ENCODE assay signal across 8 mouse cellular contexts in genomic region chr9:40799112-40799511, GRCm38 (mm10). TPM values are rescaled to one million over a fixed set of nuclear protein-coding genes. Genes with fewer than 3 reads are reported as not detected.
DNase-seq lines count a peak whose midpoint lies in the region; ATAC-seq and TF ChIP-seq lines count a peak whose summit lies in the region.

No protein-coding gene starts in this region.

- H3K4me1 ChIP-seq in E14TG2a.4 (replicated peaks; ENCODE audit: low read depth, low read length): peaks cover 36% of the 10 kb centered on the region
- peaks cover 35% of the 10 kb centered on the region for H3K4me1 ChIP-seq in heart, embryonic 15.5 days (replicated peaks)
- peaks cover 15% of the 10 kb centered on the region for H3K4me1 ChIP-seq in liver, embryonic 16.5 days (ENCODE audit: control insufficient read depth, low read depth, low read length)

- H3K4me2 ChIP-seq in heart, embryonic 15.5 days: peak overlapping the region; percentile 64; the same call in 1 of the 2 replicates
- H3K4me2 ChIP-seq in liver, embryonic 16.5 days (ENCODE audit: low read depth, low read length): peak overlapping the region; percentile 86

- peaks cover 12% of the 10 kb centered on the region; the same call in 1 of the 2 replicates for H3K9me3 ChIP-seq in E14TG2a.4 (ENCODE audit: low read length)
- no peaks in the 10 kb centered on the region for H3K9me3 ChIP-seq in heart, embryonic 15.5 days (replicated peaks)
- H3K9me3 ChIP-seq in liver, embryonic 16.5 days (replicated peaks; ENCODE audit: control insufficient read depth, low read length): no peaks in the 10 kb centered on the region

- no peak for TF ChIP-seq CTCF in E14TG2a.4 (conservative IDR thresholded peaks at IDR 0.05; ENCODE audit: low read length)

- no peaks in the 10 kb centered on the region for H3K27me3 ChIP-seq in E14TG2a.4 (ENCODE audit: insufficient read depth, low read length)
- no peaks in the 10 kb centered on the region for H3K27me3 ChIP-seq in heart, embryonic 15.5 days
- no peaks in the 10 kb centered on the region for H3K27me3 ChIP-seq in liver, embryonic 16.5 days (ENCODE audit: control insufficient read depth, insufficient read depth, low read depth, low read length)

- H3K9ac ChIP-seq in heart, embryonic 15.5 days: 0 out of 2 replicates have a peak overlapping the region, but pooled peaks have one; percentile 14
- peak overlapping the region; percentile 50 for H3K9ac ChIP-seq in liver, embryonic 16.5 days (ENCODE audit: low read depth, low read length)

- peak overlapping the region; percentile 90 for H3K4me3 ChIP-seq in E14TG2a.4 (replicated peaks; ENCODE audit: low read length)
- H3K4me3 ChIP-seq in heart, embryonic 15.5 days: no peak overlapping the region
- H3K4me3 ChIP-seq in liver, embryonic 16.5 days (ENCODE audit: low read depth, low read length): peak overlapping the region; percentile 18

- DNase-seq in embryo, embryonic 10 days (ENCODE audit: low spot score): peak; percentile 61
- no peak for DNase-seq in embryo, embryonic 11 days
- no peak for DNase-seq in T-cell, adult 2 months (ENCODE audit: low spot score)
- no peak for DNase-seq in adipocyte (ENCODE audit: low spot score)
- DNase-seq in gastrocnemius, postnatal 14 days: no peak

- WGBS in heart, embryonic 15.5 days: 57% methylated on average over 3 of the region's 3 CpGs
- WGBS in liver, embryonic 16.5 days (ENCODE audit: insufficient replicate concordance): 26% methylated on average over 3 of the region's 3 CpGs

- H3K27ac ChIP-seq in heart, embryonic 15.5 days: peak overlapping the region; percentile 95
- H3K27ac ChIP-seq in liver, embryonic 16.5 days (ENCODE audit: low read length): peak overlapping the region; percentile 95

- intact Hi-C loops in gastrocnemius, postnatal 14 days (cut with DNase I; ENCODE audit: low total_unique reads): no loop called here

- H3K36me3 ChIP-seq in E14TG2a.4 (ENCODE audit: insufficient read depth, low read length): peaks cover 23% of the 10 kb centered on the region
- peaks cover 8% of the 10 kb centered on the region for H3K36me3 ChIP-seq in heart, embryonic 15.5 days
- peaks cover 4% of the 10 kb centered on the region; the same call in 1 of the 2 replicates for H3K36me3 ChIP-seq in liver, embryonic 16.5 days (ENCODE audit: control insufficient read depth, insufficient read depth)

- no peak for ATAC-seq in heart, embryonic 15.5 days (replicated peaks; ENCODE audit: insufficient number of reproducible peaks, insufficient read depth, low FRiP score, low read depth)
- no peak for ATAC-seq in liver, embryonic 16.5 days (ENCODE audit: low read depth)

RNA-seq across cellular contexts. Expression of gene Hspa8, which starts 1.7 kb away (rescaled TPM):
- 1,867 and 1,945 TPM in 2 replicates for polyA plus RNA-seq in heart, embryonic 15.5 days (2015; fragmentation: Nextera tagmentation; extraction: Ambion mirVana)
- 981 and 995 TPM in 2 replicates for polyA plus RNA-seq in liver, embryonic 16.5 days (2015; fragmentation: Nextera tagmentation; extraction: Ambion mirVana)
- total RNA-seq in gastrocnemius, postnatal 14 days (2021): 1,000 to 10,000 TPM in 1 of 2 experiments, 100 to 1,000 TPM in 1; 949 to 1,245 TPM
